Mouse (Mus musculus) heart, postnatal 36 days (tissue): ENCODE results near the gene Gm6401. TPM values are rescaled to one million over a fixed set of nuclear protein-coding genes. Genes with fewer than 3 reads are reported as not detected.
"Not testable (repeated sequence)": the region's sequence is repeated elsewhere in the genome, so short reads cannot be mapped to it uniquely, and the experiment has no call there.

Source experiments
- DNase-seq, 2 experiments: peaks; one replicate each; pipeline ENCODE4 v3.0.0; 2021 to 2022
- intact Hi-C: fragments of 180-260 bp; cut with DNase I; formaldehyde crosslinking; loops from one replicate; pipeline ENCODE4 v1.15.1; 2025
- total RNA-seq, 2 experiments: library from RNA; stranded (reverse); gene quantifications; 2 replicates each; pipeline ENCODE4 v1.2.3; 2021

Gm6401 gene
- total RNA-seq, result not detected

GRCm38 (mm10) chr14:41967827-41968226, at the start of gene Gm6401:
Gm6401 (minus strand) TSS chr14:41967927.
- DNase-seq, intact Hi-C loops: not testable (repeated sequence)

DNA sequence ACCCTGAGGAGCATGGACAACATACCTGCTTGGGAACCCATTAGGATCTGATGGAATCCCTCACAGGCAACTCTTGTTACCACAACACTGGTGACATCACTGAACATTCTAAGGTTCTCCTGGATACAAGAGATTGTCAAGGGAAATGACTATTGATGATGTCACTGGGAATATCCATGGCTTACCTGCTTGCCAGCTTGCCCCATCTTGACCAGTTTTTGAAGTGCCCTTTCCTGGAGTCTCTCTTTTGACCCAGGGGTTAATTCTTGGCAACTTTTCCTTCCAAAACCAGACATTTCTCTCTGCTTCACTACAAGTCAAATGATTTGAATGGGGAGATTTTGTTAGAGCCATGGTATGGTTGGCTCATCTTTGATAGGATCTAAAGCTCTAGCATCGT, 15.5 kb upstream of the Gm6401 start, which contains the start of gene Gm3543:
TSS of gene Gm3543 (minus strand) at position 101 of the 400 bp plus-strand sequence.
- DNase-seq, intact Hi-C loops: not testable (repeated sequence)

DNA sequence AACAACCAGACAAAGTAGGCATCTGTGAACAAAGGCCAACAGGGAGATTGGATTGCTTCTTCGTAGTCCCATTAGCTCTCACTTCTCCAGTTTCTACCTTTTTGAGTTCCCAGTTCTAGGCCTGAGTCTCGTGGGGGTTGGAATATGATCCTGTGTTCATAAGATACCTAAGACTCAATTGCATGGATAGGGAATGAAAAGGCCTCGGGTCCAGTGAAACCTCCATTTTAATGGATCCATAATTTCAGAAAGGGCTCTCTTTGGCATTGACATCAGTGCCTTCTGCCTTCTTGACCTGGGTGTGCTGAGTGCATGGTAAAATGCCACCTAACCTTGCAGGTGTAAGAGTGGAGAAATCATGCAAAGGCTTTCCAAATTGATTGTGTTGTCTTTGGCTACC, 869 bp upstream of the Gm6401 start:
- intact Hi-C loops, DNase-seq: not testable (repeated sequence)

GRCm38 (mm10) chr14:41964095-41964494, 3.6 kb downstream of the Gm6401 start:
- DNase-seq, intact Hi-C loops: not testable (repeated sequence)

- intact Hi-C loops, DNase-seq: not testable (repeated sequence)
Measured at GRCm38 (mm10) chr14:41943695-41944094, 24.0 kb downstream of the Gm6401 start, which contains the start of gene 1700024B05Rik. 1700024B05Rik (plus strand) TSS chr14:41943995.

- intact Hi-C loops, DNase-seq: not testable (repeated sequence)
Measured at GRCm38 (mm10) chr14:41924649-41925048, 43.1 kb downstream of the Gm6401 start, which contains the start of gene 1700049E17Rik1. 1700049E17Rik1 (plus strand) TSS chr14:41924949.

Other genes with a start within 250 kb of the Gm6401 start
- gene Gm7929, start 217.3 kb downstream of the Gm6401 start, total RNA-seq, result not detected
- not detected for gene Gm47189, start 195.5 kb downstream of the Gm6401 start, total RNA-seq
- not detected for gene Gm7980, start 60.6 kb downstream of the Gm6401 start, total RNA-seq
- not detected for gene 1700049E17Rik1, start 43.0 kb downstream of the Gm6401 start, total RNA-seq
- gene 1700024B05Rik, start 23.9 kb downstream of the Gm6401 start, total RNA-seq, result not detected
- not detected for gene Gm3543, start 15.4 kb upstream of the Gm6401 start, total RNA-seq
- not detected for gene Gm7951, start 149.4 kb upstream of the Gm6401 start, total RNA-seq
- not detected for gene Gm17027, start 194.7 kb upstream of the Gm6401 start, total RNA-seq
- gene Gm3573, start 222.9 kb upstream of the Gm6401 start, total RNA-seq, result not detected